Mouse (Mus musculus): ENCODE results near the gene Ctla4.

DNA sequence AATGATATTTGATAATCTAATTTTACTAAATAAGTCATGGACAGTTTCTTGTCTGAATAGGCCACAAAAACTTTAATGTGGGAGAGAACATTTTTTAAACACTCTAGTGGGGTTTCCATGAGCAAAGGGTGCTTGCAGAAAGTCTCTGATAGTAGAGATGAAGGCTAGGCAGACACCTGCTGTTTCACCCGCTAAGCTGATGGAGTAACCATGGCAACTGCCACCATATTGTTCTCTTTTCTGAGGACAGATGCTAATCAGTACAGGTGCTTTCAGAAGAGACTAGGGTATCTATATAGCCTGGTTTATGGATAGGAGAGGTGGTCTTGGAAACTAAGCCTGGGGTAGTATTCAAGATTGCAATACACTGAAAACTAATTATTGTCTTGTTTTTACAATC is 24.0 kb downstream of the Ctla4 start:
- TF ChIP-seq CTCF (IDR thresholded peaks at IDR 0.05; ENCODE audit: borderline replicate concordance, insufficient read depth, low read depth, low read length): no peak
- TF ChIP-seq POLR2A (IDR thresholded peaks at IDR 0.05; ENCODE audit: borderline replicate concordance, insufficient read depth, low read length): no peak

Measured in cerebellum, adult 2 months (tissue).